Mouse (Mus musculus): ENCODE results near the gene D6Ertd527e. TPM values are rescaled to one million over a fixed set of nuclear protein-coding genes. Genes with fewer than 3 reads are reported as not detected.
A peak's percentile ranks its signal among the peaks of the same experiment; 100 is the strongest.

The D6Ertd527e gene
- total RNA-seq, 2 experiments from 2014 or later: not detected

DNA sequence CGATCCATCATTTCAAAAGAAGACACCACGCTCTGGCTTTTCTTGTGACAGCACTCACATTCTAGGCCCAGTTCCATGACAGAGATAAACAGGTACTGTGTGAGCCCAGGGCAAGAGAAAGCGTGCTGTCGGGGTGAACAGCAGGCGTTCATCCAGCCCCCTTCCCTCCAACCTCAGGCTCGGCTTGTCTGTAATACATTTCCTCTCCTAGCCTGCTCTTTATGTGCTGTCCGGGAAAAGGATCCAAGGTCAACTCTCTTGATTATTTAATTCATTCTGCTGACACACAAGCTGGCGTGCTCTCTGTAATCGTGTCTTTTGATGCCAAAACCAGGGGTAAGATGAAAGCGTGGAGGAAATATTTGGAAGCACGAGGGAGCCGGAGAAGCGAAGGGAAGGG is 39.0 kb downstream of the D6Ertd527e start:
- intact Hi-C loops (cut with DNase I): no loop called here
- DNase-seq: peak; percentile 37 to 39

DNA sequence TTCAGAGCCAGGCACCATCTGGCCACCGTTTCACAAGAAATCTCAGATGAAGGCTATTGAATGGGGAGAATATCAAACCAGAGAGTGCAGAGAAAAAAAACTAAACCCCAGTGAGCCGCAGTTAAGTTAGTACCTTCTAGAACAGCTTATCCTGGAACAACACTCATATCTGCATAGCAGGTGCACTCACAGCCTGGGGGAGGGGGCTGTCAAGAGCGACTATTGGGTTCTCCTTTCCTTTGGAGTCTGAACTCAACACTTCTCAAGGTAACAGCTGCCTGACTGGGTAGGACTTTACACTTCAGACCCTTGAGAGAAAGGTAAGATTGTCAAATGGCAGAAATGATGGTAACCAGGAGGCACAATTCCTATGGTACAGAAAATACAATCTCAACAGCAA is 43.4 kb downstream of the D6Ertd527e start:
- no peak for DNase-seq

DNA sequence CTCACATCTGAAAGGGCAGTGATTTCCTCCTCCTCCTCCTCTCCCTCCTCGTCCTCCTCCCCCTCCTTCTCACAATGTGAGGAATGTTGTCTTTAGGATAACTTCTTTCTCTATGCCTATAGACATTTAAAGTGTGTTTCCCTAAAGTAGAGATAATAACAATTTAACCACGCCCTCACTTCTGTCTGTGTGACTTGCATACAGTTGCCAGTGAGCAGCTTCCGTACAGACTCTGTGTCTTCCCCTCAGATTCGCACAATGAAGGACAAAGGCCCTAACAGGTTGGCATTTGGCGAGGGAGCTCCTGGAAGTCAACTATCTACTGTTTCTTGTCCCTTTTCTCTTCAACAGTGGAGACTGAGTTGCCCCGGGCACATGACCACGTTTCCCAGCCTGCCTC is 45.9 kb downstream of the D6Ertd527e start:
- intact Hi-C loops (cut with DNase I): no loop called here
- no peak for DNase-seq

More for the DNA sequence above, 43.4 kb downstream of the D6Ertd527e start:
- intact Hi-C loops (cut with DNase I): no loop called here

- DNase-seq: no peak
- intact Hi-C loops (cut with DNase I): no loop called here
Observed at GRCm38 (mm10) chr6:87151427-87151826, 46.9 kb downstream of the D6Ertd527e start.

DNA sequence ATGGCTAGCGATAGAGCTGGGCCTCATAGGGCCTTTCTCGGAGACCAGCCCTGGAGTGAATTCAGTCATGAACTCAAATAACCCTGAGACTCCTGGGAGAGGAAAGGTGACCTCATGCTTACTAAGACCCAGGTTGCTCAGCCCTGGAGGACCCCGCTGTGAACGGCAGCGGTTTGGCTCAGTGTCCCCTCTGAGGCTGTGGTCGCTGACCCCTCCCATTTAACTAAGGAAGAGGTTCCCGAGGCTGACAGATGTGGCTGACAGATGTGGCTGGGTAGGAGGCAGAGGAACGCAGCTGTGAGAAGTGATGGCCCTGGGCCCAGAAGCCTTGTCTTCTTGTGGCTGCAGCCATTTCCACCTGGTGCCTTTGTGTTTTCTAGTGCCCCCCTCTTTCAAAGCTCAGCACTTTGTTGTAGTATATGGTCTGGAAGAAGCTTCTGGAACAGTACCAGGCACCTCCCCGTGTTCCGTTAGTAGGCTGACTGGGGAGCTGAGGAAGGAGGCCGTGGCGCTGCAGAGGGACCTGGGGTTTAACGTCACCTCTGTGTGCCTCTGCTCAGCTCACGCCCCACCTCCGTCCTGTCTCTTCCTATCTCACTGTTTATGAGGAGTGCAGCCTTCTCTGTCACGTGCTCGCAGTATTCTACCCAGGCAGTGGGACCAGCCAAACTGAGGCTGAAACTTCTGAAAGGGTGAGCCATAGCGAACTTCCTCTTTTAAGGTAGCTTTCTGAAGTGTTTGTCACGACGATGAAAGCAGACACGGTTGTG is 48.1 kb downstream of the D6Ertd527e start:
- peak; percentile 63 to 65 for DNase-seq
- intact Hi-C loops (cut with DNase I): no loop called here

- DNase-seq: no peak
- intact Hi-C loops (cut with DNase I): no loop called here
Observed at GRCm38 (mm10) chr6:87153231-87153580, 48.7 kb downstream of the D6Ertd527e start.

DNA sequence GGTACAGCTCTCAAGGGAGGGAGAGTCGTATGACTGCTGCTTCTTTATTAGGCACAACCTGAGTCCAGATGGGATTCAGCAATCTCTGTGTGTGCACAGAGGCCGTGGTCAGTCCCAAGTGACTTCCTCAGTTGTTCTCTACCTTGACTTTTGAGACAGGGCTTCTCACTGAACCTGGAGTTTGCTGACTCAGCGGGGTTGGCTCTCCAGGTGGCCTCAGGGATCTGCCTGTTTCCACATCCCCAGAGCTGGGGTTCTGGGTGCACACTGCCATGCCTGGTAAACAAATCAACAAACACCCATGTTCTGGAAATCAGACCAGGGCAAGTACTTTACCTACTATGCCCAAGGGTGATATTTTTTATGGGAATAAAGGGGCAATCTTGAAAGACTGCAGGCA is 49.3 kb downstream of the D6Ertd527e start:
- intact Hi-C loops (cut with DNase I): no loop called here
- DNase-seq: no peak

DNA sequence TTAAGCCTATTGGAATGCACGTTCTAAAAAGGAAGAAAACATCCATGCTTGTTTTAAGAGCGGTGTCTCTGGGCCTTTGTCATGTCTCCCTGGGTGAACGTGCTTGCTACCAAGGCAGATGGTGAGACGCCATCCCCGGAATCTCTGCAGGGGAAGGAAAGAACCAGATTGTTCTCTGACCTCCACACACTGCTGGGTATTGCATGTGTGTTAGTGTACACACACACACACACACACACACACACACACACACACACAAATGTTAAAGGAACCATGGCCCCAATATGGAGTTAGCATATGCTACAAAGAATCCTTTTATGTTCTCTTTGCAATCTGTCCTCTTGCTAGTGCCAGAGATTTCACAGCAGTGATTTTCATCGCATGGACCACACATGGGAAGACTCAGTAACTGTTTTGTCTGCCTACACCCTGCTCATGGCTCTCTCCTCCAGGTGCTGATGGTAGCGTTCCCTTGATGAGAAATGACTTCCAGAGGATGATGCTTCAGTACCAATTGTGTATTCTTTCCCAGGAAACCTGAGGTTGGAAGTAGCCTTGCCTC is 53.6 kb downstream of the D6Ertd527e start:
- intact Hi-C loops (cut with DNase I): no loop called here
- no peak for DNase-seq

- no peak for DNase-seq
- intact Hi-C loops (cut with DNase I): no loop called here
Observed at GRCm38 (mm10) chr6:87160196-87160595, 55.6 kb downstream of the D6Ertd527e start.

- intact Hi-C loops (cut with DNase I): no loop called here
- DNase-seq: peak; percentile 54 to 62
Observed at GRCm38 (mm10) chr6:87161391-87162263, 57.1 kb downstream of the D6Ertd527e start.

Other genes starting within 250 kb of the D6Ertd527e start
- 10 to 100 TPM; 72.8 to 77.8 TPM for gene Nfu1, start 95.5 kb upstream of the D6Ertd527e start, total RNA-seq (2021)
- gene Gfpt1, start 61.9 kb upstream of the D6Ertd527e start, total RNA-seq (2021): 10 to 100 TPM; 18.2 to 19.6 TPM
- gene Antxr1, start 231.1 kb downstream of the D6Ertd527e start, total RNA-seq (2021): 10 to 100 TPM; 32.3 to 33.0 TPM
- not detected for gene Gkn1, start 246.2 kb downstream of the D6Ertd527e start, total RNA-seq (2021)